Mouse (Mus musculus) cerebellum, adult 2 months (tissue): ENCODE data around the gene Snx21.

ENCODE experiments used
- CTCF ChIP-seq: fragments of 200-500 bp; IDR thresholded peaks from 2 replicates; pipeline ENCODE4 v1.5.1; 2011; ENCODE audit warnings: low read depth, mild to moderate bottlenecking, control low read depth, low read length, moderate library complexity, borderline replicate concordance; ENCODE audit not compliant: insufficient read depth
- POLR2A ChIP-seq: fragments of 200-500 bp; IDR thresholded peaks from 2 replicates; pipeline ENCODE4 v1.6.1; 2011; ENCODE audit warnings: low read length, control low read depth, borderline replicate concordance; ENCODE audit not compliant: insufficient read depth

DNA sequence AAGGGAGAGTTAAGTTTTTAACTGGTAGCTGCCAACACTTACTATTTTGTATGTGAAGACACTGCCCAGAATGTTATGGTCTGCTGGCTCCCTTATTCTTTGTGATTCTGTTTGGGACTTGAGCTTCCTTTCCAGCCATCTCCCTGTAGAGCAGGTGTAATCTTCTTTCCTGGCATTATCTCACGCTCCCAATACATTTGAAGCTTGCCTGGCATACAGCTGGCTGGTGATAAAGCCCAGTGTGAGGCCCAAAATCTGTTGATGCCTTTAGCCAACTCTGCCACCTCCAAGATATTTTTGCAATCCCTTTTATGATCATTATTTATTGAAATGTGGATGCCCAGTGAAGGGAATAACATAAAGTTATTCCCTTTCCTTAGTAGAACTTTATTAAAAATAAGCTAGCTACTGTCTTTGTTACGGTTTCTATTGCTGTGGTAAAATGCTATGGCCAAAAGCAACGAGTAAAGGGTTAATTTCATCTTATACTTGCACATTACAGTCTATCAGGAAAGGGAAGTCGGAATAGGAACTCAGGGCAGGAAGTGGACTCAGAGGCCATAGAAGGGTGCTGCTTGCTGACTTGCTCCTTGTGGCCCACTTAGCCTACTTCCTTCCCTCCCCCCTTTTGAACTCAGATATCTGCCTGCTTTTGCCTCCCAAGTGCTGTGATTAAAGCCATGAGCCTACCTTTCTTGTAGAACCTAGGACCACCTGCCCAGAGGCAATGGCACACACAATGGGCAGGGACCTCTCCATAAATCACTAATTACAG is 25.4 kb upstream of the Snx21 start:
- no peak for TF ChIP-seq CTCF
- no peak for TF ChIP-seq POLR2A
